Mouse (Mus musculus) heart, postnatal 0 days (tissue): ENCODE measurements around the gene Rbm34. TPM values are rescaled to one million over a fixed set of nuclear protein-coding genes. Genes with fewer than 3 reads are reported as not detected.
"Not testable (repeated sequence)": the region's sequence is repeated elsewhere in the genome, so short reads cannot be mapped to it uniquely, and the experiment has no call there.

ENCODE experiments used
- ATAC-seq: fragments of 200-750 bp; cut with Nextera tagmentation; 2 replicates; pipeline ENCODE4 v1.8.0; 2017; ENCODE audit warnings: low read depth, moderate number of reproducible peaks, moderate library complexity; ENCODE audit not compliant: insufficient read depth
- DNase-seq: peaks from one replicate; pipeline ENCODE4 v3.0.0-alpha.2; 2016; ENCODE audit warnings: low spot score
- H3K27ac ChIP-seq: fragments of 300-500 bp; sonication (generic); 2 replicates; pipeline ENCODE4 v1.5.1; 2014; ENCODE audit warnings: low read depth, mild to moderate bottlenecking
- H3K27me3 ChIP-seq: fragments of 300-500 bp; sonication (generic); 2 replicates; pipeline ENCODE4 v1.6.1; 2014; ENCODE audit warnings: low read length, mixed read lengths; ENCODE audit not compliant: control insufficient read depth, insufficient read depth
- H3K36me3 ChIP-seq: fragments of 300-500 bp; sonication (generic); replicated peaks from 2 replicates; pipeline ENCODE4 v1.6.1; 2014; ENCODE audit warnings: low read length, mixed read lengths; ENCODE audit not compliant: control insufficient read depth, insufficient read depth
- H3K4me1 ChIP-seq: fragments of 300-500 bp; sonication (generic); 2 replicates; pipeline ENCODE4 v1.6.1; 2014; ENCODE audit warnings: antibody characterized with exemption; ENCODE audit not compliant: control insufficient read depth, insufficient read depth
- H3K4me2 ChIP-seq: fragments of 300-500 bp; sonication (generic); 2 replicates; pipeline ENCODE4 v1.6.1; 2014; ENCODE audit warnings: low read depth, mild to moderate bottlenecking, low read length, moderate library complexity
- H3K4me3 ChIP-seq: fragments of 300-500 bp; sonication (generic); 2 replicates; pipeline ENCODE4 v1.5.1; 2014; ENCODE audit warnings: low read depth, low read length
- H3K9ac ChIP-seq: fragments of 300-500 bp; sonication (generic); replicated peaks from 2 replicates; pipeline ENCODE4 v1.6.1; 2014; ENCODE audit warnings: low read depth, low read length, mixed read lengths
- H3K9me3 ChIP-seq: fragments of 300-500 bp; sonication (generic); replicated peaks from 2 replicates; pipeline ENCODE4 v1.6.1; 2016; ENCODE audit warnings: low read length; ENCODE audit not compliant: control insufficient read depth
- CTCF ChIP-seq: IDR thresholded peaks from 2 replicates; pipeline ENCODE4 v1.5.1; 2016; ENCODE audit warnings: antibody characterized with exemption, control low read depth, low read depth
- EP300 ChIP-seq: IDR thresholded peaks from 2 replicates; pipeline ENCODE4 v1.6.1; 2016; ENCODE audit warnings: antibody characterized with exemption, low read depth
- WGBS: fragments of 180-500 bp; shearing (Covaris S2); extraction: QIAGEN DNeasy Blood & Tissue Kit; methylation state at CpG from one replicate; pipeline ENCODE4 v1.1.7; 2014; 5-methylcytosine and 5-hydroxymethylcytosine counted together
- polyA plus RNA-seq: library from polyadenylated mRNA; unstranded; fragments of >200 nt; fragmentation: Nextera tagmentation; extraction: Ambion mirVana; gene quantifications from 2 replicates; pipeline ENCODE4 v1.2.1, GENCODE M21; 2015
- total RNA-seq: library from RNA; depleted of rRNA; stranded (reverse); fragments of >200 nt; gene quantifications from 2 replicates; pipeline ENCODE4 v1.2.3, GENCODE M21; 2014; ENCODE audit warnings: low replicate concordance

Rbm34 gene
- total and polyA plus RNA-seq, 2 experiments from 2014 or later = 1.3 to 8.8 TPM

DNA sequence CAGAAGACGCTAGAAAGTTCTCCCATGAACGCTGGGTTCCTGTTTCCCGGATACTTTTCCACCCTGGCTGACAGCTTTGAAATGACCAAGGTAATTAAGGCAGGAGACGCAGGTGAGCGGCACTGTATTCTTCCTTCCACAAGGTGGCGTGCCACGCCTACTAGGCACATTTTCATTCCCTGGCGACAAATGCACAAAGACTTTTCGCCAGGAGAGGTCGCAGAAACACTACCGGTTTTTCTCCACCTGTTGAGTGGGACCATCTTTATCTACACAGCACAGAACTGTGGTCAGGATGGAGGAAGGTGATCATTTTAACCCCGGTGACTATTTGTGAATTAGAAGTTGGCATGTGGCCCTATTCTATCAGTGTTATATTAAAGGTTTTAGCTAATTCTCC, 15.6 kb upstream of the Rbm34 start:
- no peak overlapping the region for H3K27ac ChIP-seq
- 1% methylated on average over 12 of the region's 12 CpGs for WGBS
- no peak overlapping the region for H3K9ac ChIP-seq
- H3K4me2 ChIP-seq = no peak overlapping the region
- ATAC-seq (peak; percentile 67; the same call in 1 of the 2 replicates), DNase-seq (peak; percentile 80)
- H3K4me1 ChIP-seq = no peaks in the 10 kb centered on the region
- no peaks in the 10 kb centered on the region for H3K36me3 ChIP-seq
- H3K4me3 ChIP-seq = no peak overlapping the region
- H3K27me3 ChIP-seq = no peaks in the 10 kb centered on the region
- TF ChIP-seq EP300 = no peak
- peak; percentile 100 for TF ChIP-seq CTCF
- H3K9me3 ChIP-seq = no peaks in the 10 kb centered on the region

DNA sequence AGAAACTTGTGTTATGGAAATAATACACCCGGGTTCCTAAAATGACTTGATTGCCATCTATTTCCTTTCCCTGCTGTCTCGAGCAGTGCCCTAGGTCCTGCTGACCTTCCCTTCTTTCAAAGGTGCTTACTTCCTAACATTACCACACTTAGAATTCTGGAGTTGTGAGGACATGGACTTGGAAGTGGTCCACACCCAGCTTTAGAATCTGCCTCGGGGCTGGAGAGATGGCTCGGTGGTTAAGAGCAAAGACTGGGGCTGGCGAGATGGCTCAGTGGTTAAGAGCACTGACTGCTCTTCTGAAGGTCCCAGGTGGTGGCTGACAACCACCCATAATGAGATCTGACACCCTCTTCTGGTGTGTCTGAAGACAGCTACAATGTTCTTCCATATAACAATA, 9.2 kb upstream of the Rbm34 start:
- Histone ChIP-seq H3K4me3 (no peak overlapping the region), H3K4me2 (no peak overlapping the region), H3K4me1 (0 out of 2 replicates have a peak, but pooled peaks cover 7% of the 10 kb centered on the region), H3K9ac (no peak overlapping the region), H3K9me3 (no peaks in the 10 kb centered on the region), H3K27me3 (no peaks in the 10 kb centered on the region), H3K36me3 (no peaks in the 10 kb centered on the region), H3K27ac (no peak overlapping the region)
- DNase-seq (no peak), ATAC-seq (no peak)
- WGBS = 45% methylated on average over 5 of the region's 5 CpGs
- TF ChIP-seq EP300 (no peak), CTCF (no peak)

DNA sequence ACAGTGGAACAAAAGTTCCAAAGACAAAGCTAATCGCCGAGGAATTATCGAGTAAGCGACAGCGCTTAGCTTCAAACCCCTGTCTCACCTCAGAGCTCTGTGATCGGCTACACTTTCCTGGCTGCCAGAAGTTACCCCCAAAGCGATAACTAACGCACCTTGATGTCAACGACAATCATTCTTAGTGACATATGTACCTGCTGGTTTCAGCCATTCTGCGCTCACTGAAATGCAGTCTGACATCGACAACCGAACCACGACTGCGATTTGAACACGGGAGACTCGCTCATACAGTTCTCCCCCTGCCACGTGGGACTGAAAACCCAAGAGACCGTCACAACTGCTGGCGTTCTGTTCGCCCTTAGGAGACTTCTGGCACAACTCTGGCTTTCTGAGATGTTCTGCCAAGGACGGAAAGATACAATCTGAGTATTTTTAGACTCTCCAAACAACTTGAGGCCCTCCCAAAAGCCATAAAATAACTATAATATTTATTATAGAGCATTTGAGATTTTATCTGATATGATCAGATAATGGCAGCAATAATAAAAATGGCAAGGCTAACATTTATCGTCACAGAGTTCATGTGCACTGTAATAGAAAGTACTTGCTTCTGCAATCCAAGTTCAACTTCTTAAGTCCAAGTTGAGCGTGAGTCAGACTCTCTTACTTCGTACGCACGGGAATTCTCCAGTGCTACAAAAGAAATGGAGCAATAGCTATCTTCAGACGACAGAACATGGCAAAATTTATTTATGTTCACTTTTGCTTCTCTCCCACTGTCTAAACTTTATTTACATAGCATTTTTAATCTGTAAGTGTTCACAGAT, 8.4 kb upstream of the Rbm34 start:
- WGBS = 20% methylated on average over 27 of the region's 27 CpGs
- DNase-seq = no peak
- peak overlapping the region; percentile 37; the same call in 1 of the 2 replicates for H3K9ac ChIP-seq

DNA sequence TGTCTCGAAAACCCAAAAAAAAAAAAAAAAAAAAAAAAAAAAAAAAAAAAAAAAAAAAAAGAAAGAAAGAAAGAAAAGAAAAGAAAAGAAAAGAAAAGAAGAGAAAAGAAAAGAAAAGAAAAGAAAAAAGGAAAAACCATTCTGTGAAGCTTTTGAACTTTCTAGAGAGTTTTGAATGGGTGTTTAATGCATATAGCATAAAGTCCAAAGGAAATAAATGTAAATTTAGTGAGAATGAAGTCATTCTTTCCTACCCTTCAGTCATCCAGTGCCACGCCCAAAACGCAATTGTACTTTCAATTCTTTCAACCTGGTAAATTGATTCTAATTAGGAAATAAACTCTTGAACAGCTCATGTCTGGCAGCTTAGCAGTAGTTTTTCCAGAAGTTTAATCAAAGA, 7.7 kb upstream of the Rbm34 start:
- DNase-seq, H3K4me1 ChIP-seq, H3K9ac ChIP-seq, H3K9me3 ChIP-seq, H3K27me3 ChIP-seq, H3K27ac ChIP-seq, ATAC-seq, H3K36me3 ChIP-seq: not testable (repeated sequence)
- WGBS = 47% methylated on average over 2 of the region's 3 CpGs
- H3K4me2 ChIP-seq = peak overlapping the region; percentile 61
- peak overlapping the region; percentile 44 for H3K4me3 ChIP-seq

More for the DNA sequence above, 8.4 kb upstream of the Rbm34 start:
- H3K9me3 ChIP-seq = no peaks in the 10 kb centered on the region
- H3K27ac ChIP-seq = no peak overlapping the region
- no peaks in the 10 kb centered on the region for H3K36me3 ChIP-seq
- TF ChIP-seq EP300 (no peak), CTCF (no peak)
- ATAC-seq = no peak
- 0 out of 2 replicates have a peak, but pooled peaks cover 7% of the 10 kb centered on the region for H3K4me1 ChIP-seq
- H3K4me3 ChIP-seq = peak overlapping the region; percentile 44
- H3K27me3 ChIP-seq = no peaks in the 10 kb centered on the region
- peak overlapping the region; percentile 61 for H3K4me2 ChIP-seq

DNA sequence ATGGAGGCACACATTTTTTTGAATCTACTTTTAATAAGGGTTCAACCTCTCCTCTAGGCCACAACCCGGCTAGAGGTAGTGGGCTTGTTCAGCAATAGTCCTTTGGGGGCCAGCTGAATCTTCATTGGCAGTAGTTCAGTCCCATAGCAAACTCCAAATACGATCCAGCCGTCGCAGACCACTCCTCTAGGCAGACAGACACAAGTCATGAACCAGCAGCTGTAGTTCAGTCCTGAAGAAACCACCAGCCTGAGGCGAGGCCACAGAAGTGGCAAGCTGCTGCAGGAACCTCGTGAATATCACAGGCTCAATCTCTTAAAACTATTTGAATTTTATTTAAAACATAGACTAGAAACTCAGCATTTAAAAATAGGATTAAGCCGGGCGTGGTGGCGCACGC, 7.2 kb upstream of the Rbm34 start:
- TF ChIP-seq EP300 = no peak
- TF ChIP-seq CTCF = no peak
- WGBS = 81% methylated on average over 10 of the region's 10 CpGs

More for the DNA sequence above, 7.2 kb upstream of the Rbm34 start:
- Histone ChIP-seq H3K9ac (no peak overlapping the region), H3K36me3 (no peaks in the 10 kb centered on the region), H3K9me3 (no peaks in the 10 kb centered on the region), H3K4me1 (0 out of 2 replicates have a peak, but pooled peaks cover 7% of the 10 kb centered on the region), H3K27me3 (no peaks in the 10 kb centered on the region), H3K4me3 (no peak overlapping the region), H3K27ac (no peak overlapping the region), H3K4me2 (no peak overlapping the region)
- DNase-seq (no peak), ATAC-seq (no peak)
